Mouse (Mus musculus) myocyte (in vitro differentiated cells): Measurements from ENCODE around the gene Atp2a2.

ENCODE experiments used
- CEBPB ChIP-seq: IDR thresholded peaks from 2 replicates; pipeline ENCODE4 v1.6.1; 2011; ENCODE audit warnings: mild to moderate bottlenecking, moderate library complexity; ENCODE audit not compliant: poor library complexity, insufficient read depth, severe bottlenecking
- E2F4 ChIP-seq: IDR thresholded peaks from one replicate; pipeline ENCODE4 v1.6.1; 2011; ENCODE audit warnings: mild to moderate bottlenecking, control low read depth, moderate library complexity; ENCODE audit not compliant: insufficient read depth
- MAX ChIP-seq: IDR thresholded peaks from one replicate; pipeline ENCODE4 v1.6.1; 2011; ENCODE audit warnings: low read depth, mild to moderate bottlenecking, control low read depth
- MYOG ChIP-seq, 3 experiments: IDR thresholded peaks; one replicate each; pipeline ENCODE4 v1.6.1; 2011; ENCODE audit warnings: control low read depth in 2 of 3, low read depth in 2 of 3, mild to moderate bottlenecking in 2 of 3; ENCODE audit not compliant: insufficient read length in 2 of 3, control insufficient read depth in 1 of 3, insufficient read depth in 1 of 3
- POLR2A ChIP-seq: IDR thresholded peaks from one replicate; pipeline ENCODE4 v1.6.1; 2011; ENCODE audit warnings: low read depth, mild to moderate bottlenecking, control low read depth, moderate library complexity; ENCODE audit not compliant: insufficient read length
- TCF12 ChIP-seq: IDR thresholded peaks from one replicate; pipeline ENCODE4 v1.6.1; 2011; ENCODE audit warnings: mild to moderate bottlenecking, control low read depth; ENCODE audit not compliant: poor library complexity, insufficient read depth, severe bottlenecking
- USF1 ChIP-seq: IDR thresholded peaks from one replicate; pipeline ENCODE4 v1.6.1; 2011; ENCODE audit warnings: low read depth, mild to moderate bottlenecking, control low read depth, moderate library complexity

- TF ChIP-seq POLR2A: no peak
- TF ChIP-seq MYOG (IDR thresholded peaks at IDR 0.05; ENCODE audit: control insufficient read depth in 1 of 3, insufficient read depth in 1 of 3, insufficient read length in 2 of 3, low read depth in 2 of 3): no peak
- no peak for TF ChIP-seq MAX
- no peak for TF ChIP-seq USF1
- TF ChIP-seq E2F4: no peak
- TF ChIP-seq TCF12: no peak
- no peak for TF ChIP-seq CEBPB
Measured at GRCm38 (mm10) chr5:122507396-122507795, 5.4 kb upstream of the Atp2a2 start.
